Mouse (Mus musculus): ENCODE measurements around the gene Cpa2. TPM values are rescaled to one million over a fixed set of nuclear protein-coding genes. Genes with fewer than 3 reads are reported as not detected.
A peak's percentile ranks its signal among the peaks of the same experiment; 100 is the strongest.

The Cpa2 gene
- total RNA-seq, 2 experiments from 2014 or later = not detected

GRCm38 (mm10) chr6:30538240-30538639 is 3.1 kb upstream of the Cpa2 start:
- Histone ChIP-seq H3K4me3 (no peak overlapping the region), H3K27ac (no peak overlapping the region)
- no peak for DNase-seq
- intact Hi-C loops (cut with DNase I) = loop anchor here (10.0 kb wide), 1 partner anchor 497 kb away; no protein-coding TSS in a partner anchor
- TF ChIP-seq CTCF (IDR thresholded peaks at IDR 0.05) = no peak

- Histone ChIP-seq H3K27ac (no peak overlapping the region), H3K4me3 (no peak overlapping the region)
- no peak for TF ChIP-seq CTCF (IDR thresholded peaks at IDR 0.05)
- DNase-seq = no peak
- intact Hi-C loops (cut with DNase I) = loop anchor here (10.0 kb wide), 1 partner anchor 496 kb away; no protein-coding TSS in a partner anchor
These were observed 2.6 kb upstream of the Cpa2 start for GRCm38 (mm10) chr6:30538800-30539199.

DNA sequence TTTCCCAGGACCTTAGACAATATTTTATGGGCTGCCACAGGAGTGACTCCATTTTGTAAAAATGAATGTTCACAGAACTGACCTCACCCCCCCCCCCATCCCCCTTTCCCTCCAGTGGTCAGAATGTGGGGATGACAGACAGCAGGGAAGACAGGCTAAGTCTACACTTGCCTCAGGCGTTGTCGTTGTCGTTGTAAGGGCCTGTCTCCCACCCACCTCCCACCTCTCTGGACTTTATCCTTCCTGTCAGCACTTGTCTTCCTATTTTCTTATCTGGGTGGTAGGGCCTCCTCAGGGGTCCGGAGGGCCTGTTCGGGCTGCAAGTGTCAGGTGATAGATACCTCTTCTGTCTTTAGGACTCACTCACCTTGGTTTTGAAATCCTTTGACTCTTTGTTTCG is 895 bp downstream of the Cpa2 start:
- DNase-seq = no peak
- H3K27ac ChIP-seq = no peak overlapping the region
- TF ChIP-seq CTCF (IDR thresholded peaks at IDR 0.05) = no peak
- intact Hi-C loops (cut with DNase I) = no loop called here
- H3K4me3 ChIP-seq = no peak overlapping the region

GRCm38 (mm10) chr6:30543077-30543476 is 1.7 kb downstream of the Cpa2 start:
- H3K4me3 ChIP-seq = no peak overlapping the region
- DNase-seq = no peak
- intact Hi-C loops (cut with DNase I) = no loop called here
- no peak overlapping the region for H3K27ac ChIP-seq
- TF ChIP-seq CTCF (IDR thresholded peaks at IDR 0.05) = no peak

DNA sequence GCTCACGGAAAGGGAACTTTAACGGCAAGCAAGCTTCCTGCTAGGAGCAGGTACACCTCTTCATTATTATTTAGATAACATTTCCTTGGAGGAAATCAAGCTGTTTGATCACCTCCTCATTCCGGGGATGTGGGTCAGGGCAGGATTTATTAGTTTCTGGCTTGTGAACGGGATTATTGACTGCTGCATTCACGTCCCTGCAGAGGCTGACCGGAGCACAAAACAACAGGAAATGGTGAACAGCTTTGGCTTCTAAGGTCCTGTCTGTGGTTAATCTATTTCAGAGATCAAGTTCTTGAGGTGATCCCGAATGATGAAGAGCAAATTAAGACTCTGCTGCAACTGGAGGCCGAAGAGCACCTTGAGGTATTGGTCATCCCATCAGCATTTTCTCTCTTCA is 2.5 kb downstream of the Cpa2 start:
- no peak for DNase-seq
- Histone ChIP-seq H3K27ac (no peak overlapping the region), H3K4me3 (no peak overlapping the region)
- intact Hi-C loops (cut with DNase I) = no loop called here
- no peak for TF ChIP-seq CTCF (IDR thresholded peaks at IDR 0.05)

DNA sequence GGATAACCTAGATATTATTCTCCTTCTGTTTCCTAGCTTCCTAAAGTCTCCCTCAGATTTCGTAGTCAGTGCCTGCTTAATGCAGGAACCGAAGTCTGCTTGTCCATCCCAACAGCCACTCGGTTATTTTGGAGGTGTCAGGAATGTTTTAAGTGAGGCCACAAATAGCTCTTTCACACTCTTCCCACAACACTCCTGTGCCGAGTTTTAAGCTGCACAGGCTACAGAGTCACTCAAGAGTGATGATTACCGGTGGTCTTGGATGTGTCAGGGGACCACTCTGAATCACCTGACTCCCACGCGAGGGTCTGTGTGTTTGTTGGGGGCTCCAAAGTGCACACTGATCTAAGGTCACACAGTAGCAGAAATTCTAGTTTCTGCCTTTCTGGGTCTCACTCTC is 4.3 kb downstream of the Cpa2 start:
- Histone ChIP-seq H3K4me3 (no peak overlapping the region), H3K27ac (no peak overlapping the region)
- no peak for TF ChIP-seq CTCF (IDR thresholded peaks at IDR 0.05)
- DNase-seq = no peak
- intact Hi-C loops (cut with DNase I) = no loop called here

GRCm38 (mm10) chr6:30546571-30547273 is 5.3 kb downstream of the Cpa2 start:
- TF ChIP-seq CTCF (IDR thresholded peaks at IDR 0.05) = no peak
- no peak overlapping the region for H3K27ac ChIP-seq
- no peak for DNase-seq
- intact Hi-C loops (cut with DNase I) = no loop called here
- peak overlapping the region; percentile 49 for H3K4me3 ChIP-seq

GRCm38 (mm10) chr6:30547274-30547645 is 5.9 kb downstream of the Cpa2 start:
- Histone ChIP-seq H3K27ac (no peak overlapping the region), H3K4me3 (peak overlapping the region; percentile 49)
- DNase-seq = no peak
- intact Hi-C loops (cut with DNase I) = no loop called here
- TF ChIP-seq CTCF (IDR thresholded peaks at IDR 0.05) = no peak

DNA sequence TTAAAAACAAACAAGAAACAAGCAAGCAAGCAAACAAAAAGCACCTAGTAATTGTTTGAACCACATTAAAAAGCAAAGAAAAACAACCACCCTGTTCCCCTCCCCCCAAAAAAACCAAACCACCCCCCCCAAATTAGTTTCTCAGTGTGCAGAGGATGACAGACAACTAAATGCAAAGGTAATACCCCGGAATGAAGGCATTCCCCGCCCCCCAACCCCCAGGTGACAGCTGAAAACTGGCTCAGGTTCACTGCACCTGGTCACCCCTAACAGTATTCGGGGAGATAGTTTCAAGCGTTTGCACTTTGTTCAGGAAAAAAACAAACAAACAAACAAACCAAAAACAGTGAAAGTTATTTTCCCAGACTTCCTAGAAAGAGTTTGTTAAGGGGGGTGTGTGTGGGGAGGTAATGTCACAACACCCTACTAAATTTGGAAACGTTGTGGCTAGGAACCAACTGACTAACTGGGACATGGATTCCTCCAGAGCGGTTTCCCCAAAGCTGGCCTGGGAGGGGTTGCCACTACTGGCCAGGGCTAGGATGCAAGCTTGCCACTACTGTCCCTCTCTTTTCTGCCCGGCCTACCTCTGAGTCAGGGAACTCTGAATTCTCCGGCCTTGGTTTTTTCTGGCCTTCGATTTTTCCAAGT is 6.4 kb downstream of the Cpa2 start:
- no peak for TF ChIP-seq CTCF (IDR thresholded peaks at IDR 0.05)
- Histone ChIP-seq H3K4me3 (peak overlapping the region; percentile 49), H3K27ac (no peak overlapping the region)
- peak; percentile 71 for DNase-seq
- intact Hi-C loops (cut with DNase I) = no loop called here

DNA sequence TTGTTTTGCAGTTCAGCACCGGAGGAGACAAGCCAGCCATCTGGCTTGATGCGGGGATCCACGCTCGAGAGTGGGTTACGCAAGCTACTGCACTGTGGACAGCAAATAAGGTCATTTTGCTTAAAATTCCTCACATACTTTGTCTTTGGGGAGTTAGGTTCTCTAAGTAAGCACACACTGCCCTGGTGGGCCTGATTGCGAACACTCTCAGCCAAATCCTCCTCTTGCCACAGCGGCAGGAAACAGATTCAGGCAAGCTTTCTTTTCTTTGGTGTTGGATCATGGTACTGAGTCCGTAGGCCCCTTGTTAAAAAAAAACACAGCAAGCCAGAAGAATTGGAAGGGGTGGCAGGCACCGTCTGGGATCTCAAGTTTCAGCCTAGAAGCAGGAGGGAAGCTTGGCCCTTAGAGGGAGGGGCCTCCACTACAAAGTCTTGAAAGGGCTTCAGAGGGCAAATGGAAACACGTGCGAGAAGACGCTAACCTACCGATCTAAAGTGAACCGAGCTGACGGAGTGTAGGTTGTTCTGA is 7.9 kb downstream of the Cpa2 start:
- intact Hi-C loops (cut with DNase I) = no loop called here
- H3K27ac ChIP-seq = peak overlapping the region; percentile 43
- peak overlapping the region; percentile 50 for H3K4me3 ChIP-seq
- DNase-seq = no peak
- no peak for TF ChIP-seq CTCF (IDR thresholded peaks at IDR 0.05)

GRCm38 (mm10) chr6:30550496-30551192 is 9.3 kb downstream of the Cpa2 start:
- TF ChIP-seq CTCF (IDR thresholded peaks at IDR 0.05) = no peak
- H3K4me3 ChIP-seq = no peak overlapping the region
- intact Hi-C loops (cut with DNase I) = no loop called here
- no peak overlapping the region for H3K27ac ChIP-seq
- DNase-seq = no peak

DNA sequence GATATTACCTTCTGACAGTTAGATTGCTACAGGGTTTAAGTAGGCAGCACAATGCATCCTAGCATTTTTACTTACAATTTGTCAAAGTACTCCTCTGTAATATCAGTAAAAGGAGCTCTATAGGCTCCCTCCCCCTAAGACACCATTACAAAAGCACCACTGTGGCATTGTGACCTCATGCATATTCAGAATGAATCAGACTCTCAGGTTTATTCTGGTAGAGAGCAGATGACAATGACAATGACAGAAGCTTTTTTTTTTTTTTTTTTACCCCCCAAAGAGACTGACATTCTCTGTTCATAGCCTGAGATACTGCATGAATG is 9.8 kb downstream of the Cpa2 start:
- TF ChIP-seq CTCF (IDR thresholded peaks at IDR 0.05) = no peak
- no peak for DNase-seq
- intact Hi-C loops (cut with DNase I) = no loop called here
- Histone ChIP-seq H3K27ac (no peak overlapping the region), H3K4me3 (no peak overlapping the region)
